Mouse (Mus musculus): ENCODE data around the gene Olfr1288.

Olfr1288 gene

DNA sequence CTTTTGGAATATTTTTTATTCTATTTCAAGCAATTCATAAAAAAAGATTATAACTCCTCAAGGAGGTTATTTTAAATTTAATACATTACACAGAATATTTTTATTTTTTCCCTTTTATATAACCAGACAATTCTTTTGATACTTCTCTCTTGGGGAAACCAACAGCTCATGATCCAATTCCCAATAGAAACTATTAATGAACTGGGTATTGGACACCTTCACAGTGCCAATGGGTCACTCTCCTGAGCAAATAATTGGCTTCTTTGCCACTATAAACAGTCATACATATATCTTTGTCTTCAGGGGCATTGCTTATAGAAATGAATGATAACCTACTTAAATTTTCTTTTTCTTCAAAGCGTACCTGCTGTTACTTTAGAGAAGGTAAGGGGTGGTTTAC is at the start of gene Olfr1288:
Gene Olfr1288, plus strand, starts transcription at position 301 of the 400 bp plus-strand sequence.
- DNase-seq, result no peak

DNA sequence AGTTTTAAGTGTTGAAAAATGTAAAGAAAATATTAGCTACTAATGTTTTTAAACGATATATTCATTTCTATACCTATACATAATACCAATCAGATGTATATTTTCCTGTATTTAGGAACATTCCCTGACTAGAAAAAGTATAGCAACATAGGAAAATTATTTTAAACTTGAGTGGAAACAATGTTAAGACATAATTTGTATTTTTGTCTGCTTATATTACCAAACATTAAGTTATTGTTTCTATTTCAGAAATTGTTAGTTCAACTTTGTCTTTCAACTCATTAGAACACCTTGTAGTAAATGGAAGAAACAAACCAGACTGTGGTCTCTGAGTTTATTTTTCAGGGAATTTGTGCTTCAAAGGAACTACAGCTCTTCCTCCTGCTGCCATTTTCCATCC is 25.1 kb upstream of the Olfr1288 start, which contains the start of gene Olfr1287:
Gene Olfr1287, plus strand, starts transcription at position 301 of the 400 bp plus-strand sequence.
- DNase-seq, result no peak

DNA sequence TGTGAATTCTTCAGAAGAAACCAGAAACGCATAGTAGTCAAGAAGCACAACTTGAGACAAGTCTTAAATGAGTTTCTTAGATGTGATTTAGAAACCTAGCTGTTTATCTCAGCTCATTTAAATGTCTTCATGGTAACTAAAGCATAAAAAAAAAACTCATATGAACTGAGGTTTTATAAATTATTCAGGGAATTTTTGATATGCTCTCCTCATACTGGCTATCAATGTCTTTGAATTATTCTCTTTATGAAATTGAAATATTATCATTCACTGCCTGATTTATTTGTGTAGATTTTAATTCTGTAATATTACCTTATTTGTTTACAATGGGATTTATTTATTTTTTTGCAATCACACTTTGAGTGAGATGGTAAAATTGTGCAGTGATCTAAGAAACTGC is 6.6 kb downstream of the Olfr1288 start, which contains the start of gene Olfr1289:
Gene Olfr1289, plus strand, starts transcription at position 301 of the 400 bp plus-strand sequence.
- DNase-seq, result no peak

DNA sequence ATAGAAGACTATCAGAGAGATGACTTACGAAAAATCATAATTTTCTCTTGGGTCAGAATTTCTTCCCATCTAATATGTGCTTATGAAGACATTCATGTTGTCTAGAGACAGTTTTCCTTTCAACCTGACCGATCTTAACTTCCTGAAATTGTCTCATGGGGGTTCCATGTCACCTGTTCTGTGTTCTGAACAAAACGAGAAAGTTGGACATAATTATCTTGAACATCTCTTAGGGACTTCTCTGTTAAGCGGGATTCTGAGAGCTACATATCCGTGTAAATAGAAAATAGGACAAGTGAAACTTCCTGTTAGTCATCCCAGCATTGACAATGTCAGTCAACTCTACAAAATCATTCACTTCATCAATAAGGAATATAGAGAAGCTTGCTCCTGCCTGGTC is 19.8 kb downstream of the Olfr1288 start, which contains the start of gene Olfr1290:
Gene Olfr1290, minus strand, starts transcription at position 101 of the 400 bp plus-strand sequence.
- no peak for DNase-seq

DNA sequence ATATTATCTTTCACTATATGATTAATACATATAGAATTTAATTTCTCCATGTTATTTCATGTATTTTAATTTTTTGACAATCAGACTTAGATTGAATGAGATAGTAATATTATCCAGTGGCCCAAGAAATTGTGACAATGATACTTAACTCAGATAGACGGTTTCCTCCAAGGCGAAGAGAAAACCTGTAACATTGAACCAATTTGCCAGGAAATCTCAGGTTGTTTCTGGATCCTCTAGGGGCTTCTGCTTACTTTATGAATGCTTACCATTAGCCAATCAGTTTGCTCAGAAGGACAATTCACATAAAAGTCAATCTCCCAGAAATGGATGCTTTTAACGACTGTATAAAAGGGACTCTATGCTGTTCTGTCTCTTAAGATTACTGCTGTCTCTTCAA is 23.0 kb downstream of the Olfr1288 start, which contains the start of gene Olfr1291-ps1:
Gene Olfr1291-ps1, plus strand, starts transcription at position 301 of the 400 bp plus-strand sequence.
- DNase-seq, result no peak

DNA sequence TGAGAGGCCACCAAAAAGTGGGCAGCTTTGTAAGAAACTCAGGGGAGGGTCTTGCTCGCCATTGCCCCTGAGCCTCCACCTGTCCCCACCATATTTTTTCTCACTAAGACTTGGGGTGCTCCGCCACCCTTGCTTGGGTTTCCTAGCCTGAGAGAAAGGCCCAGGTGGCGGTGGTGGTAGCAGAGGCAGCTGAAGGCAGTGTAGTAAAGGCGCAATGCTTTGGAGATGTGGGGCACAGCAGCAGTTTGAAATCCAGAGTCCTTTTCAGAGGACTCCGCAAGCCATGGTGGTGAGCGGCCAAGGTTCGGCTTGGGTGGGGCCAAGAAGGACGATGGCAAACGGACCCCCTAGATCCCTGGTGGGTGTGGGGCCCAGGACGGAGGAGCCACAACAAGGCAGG is 43.5 kb downstream of the Olfr1288 start:
- DNase-seq, result no peak

DNA sequence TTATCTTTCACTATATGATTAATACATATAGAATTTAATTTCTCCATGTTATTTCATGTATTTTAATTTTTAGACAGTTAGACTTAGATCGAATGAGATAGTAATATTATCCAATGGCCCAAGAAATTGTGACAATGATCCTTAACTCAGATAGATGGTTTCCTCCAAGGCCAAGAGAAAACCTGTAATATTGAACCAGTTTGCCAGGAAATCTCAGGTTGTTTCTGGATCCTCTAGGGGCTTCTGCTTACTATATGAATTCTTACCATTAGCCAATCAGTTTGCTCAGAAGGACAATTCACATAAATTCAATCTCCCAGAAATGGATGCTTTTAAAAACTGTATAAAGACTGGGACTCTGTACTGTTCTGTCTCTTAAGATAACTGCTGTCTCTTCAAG is 51.0 kb downstream of the Olfr1288 start, which contains the start of gene Olfr1293-ps:
Gene Olfr1293-ps, plus strand, starts transcription at position 301 of the 400 bp plus-strand sequence.
- no peak for DNase-seq
